In the genomic region with DNA sequence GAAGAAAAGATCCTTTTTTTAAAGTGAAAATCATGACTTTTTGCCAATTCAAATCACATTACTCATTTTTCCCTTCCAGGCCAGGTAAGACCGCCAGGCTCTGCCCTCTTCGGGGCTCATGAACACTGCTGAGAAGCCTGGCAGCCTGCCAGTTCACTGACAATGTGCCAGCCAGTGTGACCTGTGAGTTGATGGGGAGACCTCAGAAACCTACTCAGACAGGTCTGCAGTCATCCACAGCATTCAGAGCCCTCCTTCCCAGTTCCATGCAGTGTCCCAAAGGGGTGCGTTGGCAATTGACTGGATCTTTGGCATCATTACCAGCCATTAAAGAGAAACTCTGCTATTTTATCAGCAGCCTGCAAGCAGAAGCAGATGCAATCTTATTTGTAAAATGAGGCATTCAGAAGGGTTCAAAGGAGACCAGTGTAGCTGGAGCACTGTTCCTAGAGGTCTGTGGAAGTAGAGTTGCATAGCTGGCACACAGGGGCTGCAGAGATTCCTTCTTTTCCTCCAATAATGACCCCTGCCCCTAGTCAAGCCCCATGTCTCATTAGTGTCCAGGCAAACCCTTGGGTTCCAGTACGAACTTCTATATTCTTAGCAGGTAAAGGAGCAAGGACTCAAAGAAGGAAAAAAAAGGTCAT, we compare ENCODE assay signal across 7 mouse cellular contexts.
A peak's percentile ranks its signal among the peaks of the same experiment; 100 is the strongest.
DNase-seq lines count a peak whose midpoint lies in the region; ATAC-seq lines count a peak whose summit lies in the region.

No protein-coding gene starts in this region.

- H3K4me1 ChIP-seq in forebrain, embryonic 15.5 days: peaks cover 15% of the 10 kb centered on the region

- intact Hi-C loops in heart, postnatal 36 days (cut with DNase I): no loop called here

- DNase-seq in adrenal gland, adult (ENCODE audit: inconsistent age in 2 of 2, low spot score in 1 of 2): peak; percentile 11 to 50
- DNase-seq in adrenal gland, postnatal 14 days: peak; percentile 26
- peak; percentile 21 to 29 for DNase-seq in heart, postnatal 36 days
- DNase-seq in layer of hippocampus, adult 9-11 months: peak; percentile 20
- peak; percentile 62 for DNase-seq in right cerebral cortex, postnatal 4 days
- DNase-seq in urinary bladder, postnatal 25 days (ENCODE audit: low spot score): no peak

- WGBS in forebrain, embryonic 15.5 days: 8% methylated on average over 4 of the region's 4 CpGs

- H3K9me3 ChIP-seq in forebrain, embryonic 15.5 days: no peaks in the 10 kb centered on the region

- H3K4me2 ChIP-seq in forebrain, embryonic 15.5 days (replicated peaks): no peak overlapping the region

- H3K4me3 ChIP-seq in forebrain, embryonic 15.5 days: no peak overlapping the region

- H3K27me3 ChIP-seq in forebrain, embryonic 15.5 days: no peaks in the 10 kb centered on the region

- peak overlapping the region; percentile 51; the same call in 1 of the 2 replicates for H3K27ac ChIP-seq in forebrain, embryonic 15.5 days (replicated peaks)

- ATAC-seq in forebrain, embryonic 15.5 days (replicated peaks): peak; percentile 83

- no peak overlapping the region for H3K9ac ChIP-seq in forebrain, embryonic 15.5 days (replicated peaks)

- no peaks in the 10 kb centered on the region for H3K36me3 ChIP-seq in forebrain, embryonic 15.5 days
